Comparison of ENCODE assay signal across 8 mouse cellular contexts in the genomic region with DNA sequence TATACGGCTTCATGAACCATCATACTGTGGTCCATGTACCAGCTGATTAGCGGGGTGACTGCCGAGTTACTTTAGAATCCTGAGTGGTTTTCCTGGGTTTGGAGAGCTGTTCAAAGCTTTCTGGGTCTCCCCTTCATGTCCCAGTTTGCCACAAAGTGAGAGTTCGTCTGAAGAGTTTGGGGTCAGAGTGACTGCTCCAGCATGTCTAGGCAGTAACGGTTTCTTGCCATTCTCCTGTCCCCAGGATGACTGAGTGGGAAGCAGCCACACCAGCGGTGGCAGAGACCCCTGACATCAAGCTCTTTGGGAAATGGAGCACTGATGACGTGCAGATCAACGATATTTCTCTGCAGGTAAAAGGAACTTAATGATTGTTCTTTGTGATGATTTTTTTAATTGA. TPM values are rescaled to one million over a fixed set of nuclear protein-coding genes. Genes with fewer than 3 reads are reported as not detected.
DNase-seq lines count a peak whose midpoint lies in the region; ATAC-seq and TF ChIP-seq lines count a peak whose summit lies in the region.

No protein-coding gene starts in this region.

- no peak for TF ChIP-seq POLR2A in bone marrow macrophage, adult 2 months (IDR thresholded peaks at IDR 0.05; ENCODE audit: borderline replicate concordance, low read depth, low read length)

- peak overlapping the region; percentile 77; the same call in 1 of the 2 replicates for H3K27ac ChIP-seq in kidney, embryonic 16.5 days (ENCODE audit: low read length)
- peak overlapping the region; percentile 62 for H3K27ac ChIP-seq in bone marrow macrophage, adult 2 months (ENCODE audit: insufficient read depth, low read depth, low read length)
- H3K27ac ChIP-seq in hindbrain, embryonic 14.5 days, result no peak overlapping the region
- peak overlapping the region; percentile 62; the same call in 1 of the 2 replicates for H3K27ac ChIP-seq in midbrain, embryonic 15.5 days

- peaks cover 40% of the 10 kb centered on the region for H3K36me3 ChIP-seq in kidney, embryonic 16.5 days (ENCODE audit: insufficient read depth, low read length)
- peaks cover 44% of the 10 kb centered on the region for H3K36me3 ChIP-seq in hindbrain, embryonic 14.5 days (replicated peaks; ENCODE audit: control insufficient read depth, insufficient read depth)
- peaks cover 36% of the 10 kb centered on the region for H3K36me3 ChIP-seq in midbrain, embryonic 15.5 days (replicated peaks)

- WGBS in kidney, embryonic 16.5 days, result 3% methylated on average over 8 of the region's 8 CpGs
- 3% methylated on average over 8 of the region's 8 CpGs for WGBS in hindbrain, embryonic 14.5 days
- WGBS in midbrain, embryonic 15.5 days, result 2% methylated on average over 8 of the region's 8 CpGs

- no peak for ATAC-seq in kidney, embryonic 16.5 days (ENCODE audit: low FRiP score, low TSS enrichment)
- ATAC-seq in hindbrain, embryonic 14.5 days (ENCODE audit: low FRiP score), result no peak
- no peak; the same call in 1 of the 2 replicates for ATAC-seq in midbrain, embryonic 15.5 days (replicated peaks)

- H3K27me3 ChIP-seq in kidney, embryonic 16.5 days (ENCODE audit: insufficient read depth, low read length), result no peaks in the 10 kb centered on the region
- H3K27me3 ChIP-seq in hindbrain, embryonic 14.5 days (ENCODE audit: control insufficient read depth, insufficient read depth, low read length), result peaks cover 26% of the 10 kb centered on the region
- peaks cover 17% of the 10 kb centered on the region for H3K27me3 ChIP-seq in midbrain, embryonic 15.5 days (replicated peaks)

- no peak for DNase-seq in kidney, postnatal 14 days
- DNase-seq in hindbrain, embryonic 14.5 days (ENCODE audit: low spot score), result no peak
- DNase-seq in urinary bladder, postnatal 4 days (ENCODE audit: low spot score in 2 of 2), result no peak
- DNase-seq in ovary, postnatal 36 days (ENCODE audit: low spot score), result no peak
- no peak for DNase-seq in frontal cortex, postnatal 10 days (ENCODE audit: low spot score in 2 of 2)

- H3K4me2 ChIP-seq in kidney, embryonic 16.5 days (replicated peaks; ENCODE audit: low read depth, low read length), result peak overlapping the region; percentile 67
- H3K4me2 ChIP-seq in hindbrain, embryonic 14.5 days (replicated peaks), result peak overlapping the region; percentile 92
- peak overlapping the region; percentile 94 for H3K4me2 ChIP-seq in midbrain, embryonic 15.5 days

- peaks cover 18% of the 10 kb centered on the region for H3K4me1 ChIP-seq in kidney, embryonic 16.5 days (ENCODE audit: insufficient read depth, low read length)
- peaks cover 3% of the 10 kb centered on the region; the same call in 1 of the 2 replicates for H3K4me1 ChIP-seq in bone marrow macrophage, adult 2 months (ENCODE audit: control insufficient read depth, insufficient read depth, low read length)
- H3K4me1 ChIP-seq in hindbrain, embryonic 14.5 days (replicated peaks; ENCODE audit: control insufficient read depth, insufficient read depth, low read length), result peaks cover 11% of the 10 kb centered on the region
- H3K4me1 ChIP-seq in midbrain, embryonic 15.5 days, result peaks cover 17% of the 10 kb centered on the region

- peak overlapping the region; percentile 96 for H3K9ac ChIP-seq in kidney, embryonic 16.5 days (replicated peaks; ENCODE audit: low read length)
- H3K9ac ChIP-seq in hindbrain, embryonic 14.5 days, result peak overlapping the region; percentile 74
- peak overlapping the region; percentile 73 for H3K9ac ChIP-seq in midbrain, embryonic 15.5 days

- TF ChIP-seq CTCF in bone marrow macrophage, adult 2 months (IDR thresholded peaks at IDR 0.05; ENCODE audit: low read depth, low read length), result no peak

- peak overlapping the region; percentile 98 for H3K4me3 ChIP-seq in kidney, embryonic 16.5 days (ENCODE audit: low read length)
- peak overlapping the region; percentile 95 for H3K4me3 ChIP-seq in bone marrow macrophage, adult 2 months (ENCODE audit: insufficient read depth, low read length)
- peak overlapping the region; percentile 73 for H3K4me3 ChIP-seq in hindbrain, embryonic 14.5 days (replicated peaks; ENCODE audit: low read length)
- peak overlapping the region; percentile 79 for H3K4me3 ChIP-seq in midbrain, embryonic 15.5 days

- no peaks in the 10 kb centered on the region for H3K9me3 ChIP-seq in kidney, embryonic 16.5 days (ENCODE audit: low read length)
- no peaks in the 10 kb centered on the region for H3K9me3 ChIP-seq in hindbrain, embryonic 14.5 days (ENCODE audit: control insufficient read depth, low read length)
- no peaks in the 10 kb centered on the region for H3K9me3 ChIP-seq in midbrain, embryonic 15.5 days

RNA-seq across cellular contexts. Expression of gene Rps5, which starts 0.6 kb away (rescaled TPM):
- 983 and 1,044 TPM in 2 replicates for polyA plus RNA-seq in kidney, embryonic 16.5 days (2015; fragmentation: Nextera tagmentation; extraction: Ambion mirVana)
- 1,220 and 1,261 TPM in 2 replicates for polyA plus RNA-seq in bone marrow macrophage, adult 2 months (2012; ENCODE audit: insufficient read depth, insufficient read length, missing spikeins)
- 671 and 781 TPM in 2 replicates for polyA plus RNA-seq in hindbrain, embryonic 14.5 days (2014; fragmentation: Nextera tagmentation; extraction: Ambion mirVana)
- polyA plus RNA-seq in midbrain, embryonic 15.5 days (2015; fragmentation: Nextera tagmentation; extraction: Ambion mirVana), result 567 and 593 TPM in 2 replicates

RNA-seq across cellular contexts. Expression of gene Rnf225, which starts 4.5 kb away (rescaled TPM):
- 0.46 and 0.60 TPM in 2 replicates for polyA plus RNA-seq in kidney, embryonic 16.5 days (2015; fragmentation: Nextera tagmentation; extraction: Ambion mirVana)
- 0.24 TPM in 1 of 2 replicates, not detected in the other for polyA plus RNA-seq in bone marrow macrophage, adult 2 months (2012; ENCODE audit: insufficient read depth, insufficient read length, missing spikeins)
- polyA plus RNA-seq in hindbrain, embryonic 14.5 days (2014; fragmentation: Nextera tagmentation; extraction: Ambion mirVana), result 0.87 and 0.95 TPM in 2 replicates
- 0.90 and 0.93 TPM in 2 replicates for polyA plus RNA-seq in midbrain, embryonic 15.5 days (2015; fragmentation: Nextera tagmentation; extraction: Ambion mirVana)

RNA-seq across cellular contexts. Expression of gene Zscan22, which starts 25.1 kb away (rescaled TPM):
- polyA plus RNA-seq in kidney, embryonic 16.5 days (2015; fragmentation: Nextera tagmentation; extraction: Ambion mirVana), result 20.4 and 22.0 TPM in 2 replicates
- polyA plus RNA-seq in bone marrow macrophage, adult 2 months (2012; ENCODE audit: insufficient read depth, insufficient read length, missing spikeins), result 6.5 and 6.7 TPM in 2 replicates
- 10.5 and 13.0 TPM in 2 replicates for polyA plus RNA-seq in hindbrain, embryonic 14.5 days (2014; fragmentation: Nextera tagmentation; extraction: Ambion mirVana)
- 11.8 and 12.8 TPM in 2 replicates for polyA plus RNA-seq in midbrain, embryonic 15.5 days (2015; fragmentation: Nextera tagmentation; extraction: Ambion mirVana)

RNA-seq across cellular contexts. Expression of gene Zfp128, which starts 41.8 kb away (rescaled TPM):
- 4.2 and 5.0 TPM in 2 replicates for polyA plus RNA-seq in kidney, embryonic 16.5 days (2015; fragmentation: Nextera tagmentation; extraction: Ambion mirVana)
- polyA plus RNA-seq in bone marrow macrophage, adult 2 months (2012; ENCODE audit: insufficient read depth, insufficient read length, missing spikeins), result 2.8 and 3.4 TPM in 2 replicates
- 7.8 and 9.1 TPM in 2 replicates for polyA plus RNA-seq in hindbrain, embryonic 14.5 days (2014; fragmentation: Nextera tagmentation; extraction: Ambion mirVana)
- 8.6 and 9.4 TPM in 2 replicates for polyA plus RNA-seq in midbrain, embryonic 15.5 days (2015; fragmentation: Nextera tagmentation; extraction: Ambion mirVana)

RNA-seq across cellular contexts. Expression of gene Zfp324, which starts 42.9 kb away (rescaled TPM):
- 10.4 and 12.1 TPM in 2 replicates for polyA plus RNA-seq in kidney, embryonic 16.5 days (2015; fragmentation: Nextera tagmentation; extraction: Ambion mirVana)
- polyA plus RNA-seq in bone marrow macrophage, adult 2 months (2012; ENCODE audit: insufficient read depth, insufficient read length, missing spikeins), result 3.8 and 3.9 TPM in 2 replicates
- polyA plus RNA-seq in hindbrain, embryonic 14.5 days (2014; fragmentation: Nextera tagmentation; extraction: Ambion mirVana), result 12.2 and 13.9 TPM in 2 replicates
- 17.1 and 17.7 TPM in 2 replicates for polyA plus RNA-seq in midbrain, embryonic 15.5 days (2015; fragmentation: Nextera tagmentation; extraction: Ambion mirVana)
